Mouse (Mus musculus): ENCODE data around the gene Ap1ar. TPM values are rescaled to one million over a fixed set of nuclear protein-coding genes. Genes with fewer than 3 reads are reported as not detected.

Gene Ap1ar
- polyA plus RNA-seq, 1 experiment from 2014 or later, result 99.6 TPM

- no peak for ATAC-seq
- H3K27me3 ChIP-seq (replicated peaks; ENCODE audit: control insufficient read depth, insufficient read depth, low read length), result no peaks in the 10 kb centered on the region
- no peaks in the 10 kb centered on the region for H3K9me3 ChIP-seq (ENCODE audit: control insufficient read depth)
- no peak overlapping the region for H3K9ac ChIP-seq (ENCODE audit: low read depth, low read length)
- TF ChIP-seq CTCF (IDR thresholded peaks at IDR 0.05; ENCODE audit: low read depth), result no peak
- H3K36me3 ChIP-seq (ENCODE audit: control insufficient read depth, insufficient read depth), result peaks cover 17% of the 10 kb centered on the region
- H3K4me2 ChIP-seq (replicated peaks; ENCODE audit: low read depth), result no peak overlapping the region
- 80% methylated on average over 17 of the region's 17 CpGs for WGBS
- H3K4me3 ChIP-seq (ENCODE audit: low read depth, low read length), result no peak overlapping the region
- H3K4me1 ChIP-seq (replicated peaks; ENCODE audit: control insufficient read depth, insufficient read depth, low read length), result peaks cover 5% of the 10 kb centered on the region; the same call in 1 of the 2 replicates
- H3K27ac ChIP-seq (ENCODE audit: low read depth, low read length), result peak overlapping the region; percentile 51; the same call in 1 of the 2 replicates
Observed at GRCm38 (mm10) chr3:127823886-127824863, 13.1 kb downstream of the Ap1ar start.

GRCm38 (mm10) chr3:127821209-127821608, 16.1 kb downstream of the Ap1ar start:
- WGBS, result 78% methylated on average over 5 of the region's 5 CpGs

GRCm38 (mm10) chr3:127820400-127820799, 16.9 kb downstream of the Ap1ar start:
- Histone ChIP-seq H3K9ac (ENCODE audit: low read depth, low read length) (no peak overlapping the region), H3K9me3 (ENCODE audit: control insufficient read depth) (no peaks in the 10 kb centered on the region), H3K27ac (ENCODE audit: low read depth, low read length) (no peak overlapping the region), H3K4me3 (ENCODE audit: low read depth, low read length) (no peak overlapping the region), H3K36me3 (ENCODE audit: control insufficient read depth, insufficient read depth) (peaks cover 20% of the 10 kb centered on the region), H3K27me3 (replicated peaks; ENCODE audit: control insufficient read depth, insufficient read depth, low read length) (no peaks in the 10 kb centered on the region), H3K4me2 (replicated peaks; ENCODE audit: low read depth) (no peak overlapping the region), H3K4me1 (replicated peaks; ENCODE audit: control insufficient read depth, insufficient read depth, low read length) (no peaks in the 10 kb centered on the region)
- no peak for ATAC-seq
- WGBS, result 55% methylated on average over 1 of the region's 1 CpGs
- TF ChIP-seq CTCF (IDR thresholded peaks at IDR 0.05; ENCODE audit: low read depth), result no peak

More at GRCm38 (mm10) chr3:127821209-127821608, 16.1 kb downstream of the Ap1ar start:
- no peak overlapping the region for H3K27ac ChIP-seq (ENCODE audit: low read depth, low read length)
- no peak for ATAC-seq
- no peaks in the 10 kb centered on the region for H3K27me3 ChIP-seq (replicated peaks; ENCODE audit: control insufficient read depth, insufficient read depth, low read length)
- H3K4me3 ChIP-seq (ENCODE audit: low read depth, low read length), result no peak overlapping the region
- no peaks in the 10 kb centered on the region for H3K4me1 ChIP-seq (replicated peaks; ENCODE audit: control insufficient read depth, insufficient read depth, low read length)
- no peak overlapping the region for H3K4me2 ChIP-seq (replicated peaks; ENCODE audit: low read depth)
- H3K9ac ChIP-seq (ENCODE audit: low read depth, low read length), result no peak overlapping the region
- H3K9me3 ChIP-seq (ENCODE audit: control insufficient read depth), result no peaks in the 10 kb centered on the region
- peaks cover 20% of the 10 kb centered on the region for H3K36me3 ChIP-seq (ENCODE audit: control insufficient read depth, insufficient read depth)
- TF ChIP-seq CTCF (IDR thresholded peaks at IDR 0.05; ENCODE audit: low read depth), result no peak

GRCm38 (mm10) chr3:127818694-127819663, 18.3 kb downstream of the Ap1ar start:
- no peak for TF ChIP-seq CTCF (IDR thresholded peaks at IDR 0.05; ENCODE audit: low read depth)
- Histone ChIP-seq H3K9me3 (ENCODE audit: control insufficient read depth) (no peaks in the 10 kb centered on the region), H3K27me3 (replicated peaks; ENCODE audit: control insufficient read depth, insufficient read depth, low read length) (no peaks in the 10 kb centered on the region), H3K4me3 (ENCODE audit: low read depth, low read length) (no peak overlapping the region), H3K4me2 (replicated peaks; ENCODE audit: low read depth) (0 out of 2 replicates have a peak overlapping the region, but pooled peaks have one; percentile 0), H3K9ac (ENCODE audit: low read depth, low read length) (no peak overlapping the region), H3K4me1 (replicated peaks; ENCODE audit: control insufficient read depth, insufficient read depth, low read length) (no peaks in the 10 kb centered on the region), H3K36me3 (ENCODE audit: control insufficient read depth, insufficient read depth) (peaks cover 20% of the 10 kb centered on the region), H3K27ac (ENCODE audit: low read depth, low read length) (peak overlapping the region; percentile 70)
- WGBS, result 36% methylated on average over 11 of the region's 11 CpGs
- ATAC-seq, result peak; percentile 82

- no peak overlapping the region for H3K27ac ChIP-seq (ENCODE audit: low read depth, low read length)
- WGBS, result 75% methylated on average over 7 of the region's 7 CpGs
- H3K27me3 ChIP-seq (replicated peaks; ENCODE audit: control insufficient read depth, insufficient read depth, low read length), result no peaks in the 10 kb centered on the region
- H3K4me3 ChIP-seq (ENCODE audit: low read depth, low read length), result no peak overlapping the region
- ATAC-seq, result no peak
- no peaks in the 10 kb centered on the region for H3K9me3 ChIP-seq (ENCODE audit: control insufficient read depth)
- no peak for TF ChIP-seq CTCF (IDR thresholded peaks at IDR 0.05; ENCODE audit: low read depth)
- H3K4me1 ChIP-seq (replicated peaks; ENCODE audit: control insufficient read depth, insufficient read depth, low read length), result no peaks in the 10 kb centered on the region
- H3K4me2 ChIP-seq (replicated peaks; ENCODE audit: low read depth), result no peak overlapping the region
- no peak overlapping the region for H3K9ac ChIP-seq (ENCODE audit: low read depth, low read length)
- H3K36me3 ChIP-seq (ENCODE audit: control insufficient read depth, insufficient read depth), result peaks cover 30% of the 10 kb centered on the region
Observed at GRCm38 (mm10) chr3:127817120-127817683, 20.1 kb downstream of the Ap1ar start.

Data from intestine, postnatal 0 days (tissue).